Mouse (Mus musculus): ENCODE measurements around the gene Rfx1.

- TF ChIP-seq CTCF (IDR thresholded peaks at IDR 0.05; ENCODE audit: extremely low read depth, insufficient read depth, insufficient read length, insufficient replicate concordance) (no peak), POLR2A (IDR thresholded peaks at IDR 0.05; ENCODE audit: low read depth, low read length) (no peak)
Observed at GRCm38 (mm10) chr8:84098376-84098775, 31.7 kb downstream of the Rfx1 start.
